Mouse (Mus musculus) brain, embryonic 14.5 days (tissue): ENCODE results near the gene Vmac.

Experiments used
- CTCF ChIP-seq: fragments of 200-500 bp; IDR thresholded peaks from 2 replicates; pipeline ENCODE4 v1.5.1; 2012; ENCODE audit warnings: inconsistent platforms, mild to moderate bottlenecking, moderate library complexity, borderline replicate concordance; ENCODE audit not compliant: insufficient read depth, insufficient read length; ENCODE audit errors: extremely low read depth
- POLR2A ChIP-seq: fragments of 200-500 bp; IDR thresholded peaks from 2 replicates; pipeline ENCODE4 v1.6.1; 2012; ENCODE audit warnings: mild to moderate bottlenecking, inconsistent platforms, borderline replicate concordance; ENCODE audit not compliant: poor library complexity, insufficient read depth, insufficient read length, severe bottlenecking; ENCODE audit errors: extremely low read depth

- TF ChIP-seq POLR2A (no peak), CTCF (no peak)
These were observed 23.0 kb upstream of the Vmac start for GRCm38 (mm10) chr17:56740788-56741160.
